Mouse (Mus musculus) heart, adult 2 months (tissue): ENCODE data around the gene Pcp4. TPM values are rescaled to one million over a fixed set of nuclear protein-coding genes. Genes with fewer than 3 reads are reported as not detected.

Source experiments
- DNase-seq, 2 experiments: peaks; one replicate each; pipeline ENCODE4 v3.0.0; 2021
- H3K27ac ChIP-seq: fragments of 200-600 bp; 2 replicates; pipeline ENCODE4 v1.8.1; 2022
- H3K27me3 ChIP-seq: fragments of 200-500 bp; 2 replicates; pipeline ENCODE4 v1.6.1; 2012; ENCODE audit warnings: mild to moderate bottlenecking, low read length, inconsistent platforms, mixed read lengths; ENCODE audit not compliant: control insufficient read depth, insufficient read depth
- H3K36me3 ChIP-seq: fragments of 200-500 bp; 2 replicates; pipeline ENCODE4 v1.6.1; 2012; ENCODE audit warnings: low read length, inconsistent platforms; ENCODE audit not compliant: control insufficient read depth, insufficient read depth
- H3K4me1 ChIP-seq: fragments of 200-500 bp; 2 replicates; pipeline ENCODE4 v1.6.1; 2011; ENCODE audit warnings: low read length; ENCODE audit not compliant: control insufficient read depth, insufficient read depth
- H3K4me3 ChIP-seq: fragments of 200-600 bp; 2 replicates; pipeline ENCODE4 v1.8.1; 2022
- H3K79me2 ChIP-seq: fragments of 200-500 bp; replicated peaks from 2 replicates; pipeline ENCODE4 v1.6.1; 2012; ENCODE audit warnings: mild to moderate bottlenecking, inconsistent platforms, low read length, moderate library complexity, mixed read lengths; ENCODE audit not compliant: control insufficient read depth, insufficient read depth
- H3K9ac ChIP-seq: fragments of 200-500 bp; 2 replicates; pipeline ENCODE4 v1.6.1; 2012; ENCODE audit warnings: low read depth, mild to moderate bottlenecking, control low read depth, inconsistent platforms, low read length, mixed read lengths
- CTCF ChIP-seq: fragments of 200-600 bp; IDR thresholded peaks from 2 replicates; pipeline ENCODE4 v1.8.1; 2022; ENCODE audit warnings: antibody characterized with exemption, mild to moderate bottlenecking, moderate library complexity
- EP300 ChIP-seq: fragments of 200-500 bp; IDR thresholded peaks from 2 replicates; pipeline ENCODE4 v1.6.1; 2011; ENCODE audit warnings: low read depth, low read length, control low read depth; ENCODE audit not compliant: insufficient read depth
- POLR2A ChIP-seq: fragments of 200-500 bp; IDR thresholded peaks from 2 replicates; pipeline ENCODE4 v1.6.1; 2011; ENCODE audit warnings: mild to moderate bottlenecking, low read depth, low read length, control low read depth; ENCODE audit not compliant: insufficient read depth
- WGBS: fragments of 180-500 bp; shearing (Covaris S2); methylation state at CpG from one replicate; pipeline ENCODE4 v1.1.7; 2018; 5-methylcytosine and 5-hydroxymethylcytosine counted together
- intact Hi-C: fragments of 180-260 bp; cut with DNase I; formaldehyde crosslinking; loops from one replicate; pipeline ENCODE4 v1.15.1; 2025
- polyA plus RNA-seq: library from polyadenylated mRNA; depleted of rRNA; stranded (reverse); fragments of >200 nt; gene quantifications from 2 replicates; pipeline ENCODE4 v1.2.3, GENCODE M21; 2012; rRNA removed
- total RNA-seq, 2 experiments: library from RNA; stranded (reverse); gene quantifications; 2 replicates each; pipeline ENCODE4 v1.2.3; 2021

Pcp4 gene
- total and polyA plus RNA-seq, 3 experiments: 0.57 to 3.6 (median 2.1) TPM

DNA sequence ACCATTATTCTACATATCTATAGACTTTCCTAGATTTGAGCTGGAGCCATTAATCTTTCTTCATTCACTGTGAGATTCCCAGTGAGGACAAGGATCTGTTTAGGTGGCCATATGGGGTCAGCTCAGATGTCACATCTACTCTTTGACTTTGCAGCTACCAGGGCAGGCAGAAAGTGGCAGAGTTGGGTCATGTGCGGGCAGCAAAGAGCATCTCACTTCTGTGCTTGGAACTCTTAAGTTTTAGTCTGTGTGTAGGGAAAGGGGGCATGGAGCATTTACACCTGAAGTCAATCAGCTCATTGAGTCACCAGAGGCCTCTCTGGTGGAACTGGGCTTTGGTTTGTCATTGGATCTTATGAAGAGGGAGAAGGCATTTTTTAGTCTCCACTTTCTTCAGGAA, 90.9 kb downstream of the Pcp4 start:
- H3K9ac ChIP-seq: no peak overlapping the region
- intact Hi-C loops: no loop called here

DNA sequence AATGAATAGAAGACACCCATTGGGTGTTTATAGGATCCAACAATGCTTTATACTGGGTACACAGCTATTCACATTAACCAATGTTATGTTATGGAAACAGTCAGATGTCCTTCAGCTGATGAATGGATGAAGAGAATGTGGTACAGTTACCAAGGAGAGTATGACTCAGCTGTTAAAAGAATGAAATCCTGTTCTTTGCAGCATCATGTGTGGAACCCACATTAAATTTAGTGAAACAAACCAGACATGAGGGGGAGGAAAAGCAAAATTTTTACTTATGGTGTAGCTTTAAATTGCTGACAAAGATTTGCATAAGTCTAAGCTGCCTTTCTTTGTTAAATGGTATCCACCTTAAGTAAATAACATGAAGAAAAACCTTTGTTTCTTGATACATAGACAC, 92.4 kb downstream of the Pcp4 start:
- DNase-seq: no peak
- H3K4me3 ChIP-seq: no peak overlapping the region
- no peak overlapping the region for H3K9ac ChIP-seq
- H3K4me1 ChIP-seq: no peaks in the 10 kb centered on the region; the same call in 1 of the 2 replicates
- intact Hi-C loops: no loop called here
- no peaks in the 10 kb centered on the region for H3K36me3 ChIP-seq
- H3K27ac ChIP-seq: no peak overlapping the region
- TF ChIP-seq CTCF (no peak), EP300 (no peak), POLR2A (no peak)
- no peaks in the 10 kb centered on the region for H3K79me2 ChIP-seq
- H3K27me3 ChIP-seq: no peaks in the 10 kb centered on the region

More for the DNA sequence above, 90.9 kb downstream of the Pcp4 start:
- TF ChIP-seq EP300 (no peak), CTCF (no peak), POLR2A (no peak)
- Histone ChIP-seq H3K4me1 (no peaks in the 10 kb centered on the region; the same call in 1 of the 2 replicates), H3K4me3 (no peak overlapping the region), H3K79me2 (no peaks in the 10 kb centered on the region), H3K27me3 (no peaks in the 10 kb centered on the region), H3K27ac (no peak overlapping the region), H3K36me3 (no peaks in the 10 kb centered on the region)
- DNase-seq: no peak
- 95% methylated on average over 1 of the region's 1 CpGs for WGBS

DNA sequence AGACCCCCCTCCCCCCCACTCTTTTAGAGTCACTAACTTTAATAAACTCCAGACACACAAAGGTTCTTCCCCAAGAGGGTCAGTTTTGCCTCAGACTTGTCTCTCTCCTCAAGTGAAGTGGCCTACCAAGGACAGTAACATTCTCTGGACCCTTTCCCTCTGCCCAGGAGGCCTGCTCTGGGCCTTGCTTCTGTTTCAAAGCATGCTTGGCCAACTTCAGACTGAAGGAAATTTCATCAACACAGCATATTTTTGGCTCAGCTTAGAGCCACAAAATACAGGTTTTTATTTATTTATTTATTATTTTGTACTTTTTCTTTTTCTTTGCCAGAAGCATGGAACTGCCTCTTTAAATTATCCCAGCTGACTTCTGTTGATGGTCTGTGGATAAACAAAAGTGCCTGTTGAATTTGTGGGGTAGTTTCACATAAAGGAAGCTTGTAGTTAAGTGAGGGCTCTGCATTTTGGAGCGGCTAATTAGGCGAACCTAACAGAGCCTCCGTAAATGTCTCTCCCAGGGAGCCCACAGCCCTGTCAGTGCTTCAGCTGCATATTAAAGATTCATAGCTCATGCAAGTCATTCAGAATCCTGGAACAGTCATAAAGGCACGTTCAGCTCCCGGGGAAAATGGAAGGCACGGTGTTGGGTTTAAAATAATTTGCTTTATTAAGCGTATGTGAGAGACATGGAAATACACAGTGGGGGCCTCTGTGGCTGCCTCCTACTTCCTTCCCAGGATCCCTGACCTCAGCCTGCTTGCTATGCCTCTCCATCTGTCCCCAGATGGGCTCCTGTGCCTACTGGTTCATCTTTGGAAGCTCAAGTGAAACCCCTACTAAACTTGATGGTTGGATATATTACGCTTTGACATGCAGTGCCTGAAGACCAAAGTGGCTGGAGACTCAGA, 96.2 kb downstream of the Pcp4 start:
- WGBS: 87% methylated on average over 8 of the region's 8 CpGs
- TF ChIP-seq CTCF (no peak), EP300 (no peak), POLR2A (no peak)
- H3K27me3 ChIP-seq: no peaks in the 10 kb centered on the region
- no peak for DNase-seq
- no peaks in the 10 kb centered on the region for H3K79me2 ChIP-seq
- no peak overlapping the region for H3K4me3 ChIP-seq
- no peaks in the 10 kb centered on the region for H3K36me3 ChIP-seq
- no peaks in the 10 kb centered on the region for H3K4me1 ChIP-seq
- H3K9ac ChIP-seq: no peak overlapping the region
- intact Hi-C loops: no loop called here
- no peak overlapping the region for H3K27ac ChIP-seq

DNA sequence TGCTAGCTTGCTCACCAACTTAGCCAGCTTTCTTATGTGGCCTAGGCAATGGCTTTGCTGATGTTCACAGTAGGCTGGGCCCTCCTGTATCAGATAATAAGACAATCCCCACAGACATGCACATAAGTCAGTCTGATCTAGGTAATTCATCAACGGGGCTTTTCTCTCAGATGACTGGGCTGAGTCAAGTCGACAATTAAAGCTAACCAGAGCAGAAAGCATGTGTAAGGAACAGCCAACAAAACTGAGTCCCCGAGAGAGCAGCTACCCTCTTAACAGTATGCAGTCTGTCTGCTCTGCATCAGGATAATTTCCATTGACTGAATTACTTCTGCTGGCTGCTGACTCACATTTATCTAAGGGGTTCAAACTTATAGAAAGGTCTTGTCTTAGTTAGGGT, 100.0 kb downstream of the Pcp4 start:
- intact Hi-C loops: no loop called here
- Histone ChIP-seq H3K79me2 (no peaks in the 10 kb centered on the region), H3K4me3 (no peak overlapping the region), H3K27me3 (no peaks in the 10 kb centered on the region), H3K9ac (no peak overlapping the region), H3K27ac (no peak overlapping the region), H3K36me3 (no peaks in the 10 kb centered on the region), H3K4me1 (no peaks in the 10 kb centered on the region)
- WGBS: 70% methylated on average over 3 of the region's 3 CpGs
- TF ChIP-seq CTCF: no peak
- TF ChIP-seq POLR2A: no peak
- no peak for TF ChIP-seq EP300
- DNase-seq: no peak

Other genes with a start within 250 kb of the Pcp4 start
- not detected for gene B3galt5, start 231.8 kb upstream of the Pcp4 start, total RNA-seq
- 0.03 TPM in 1 of 2 replicates, not detected in the other for gene B3galt5, start 231.8 kb upstream of the Pcp4 start, polyA plus RNA-seq
- gene Itgb2l, start 24.0 kb upstream of the Pcp4 start, total RNA-seq: not detected
- gene Itgb2l, start 24.0 kb upstream of the Pcp4 start, polyA plus RNA-seq: not detected in 2 replicates